Mouse (Mus musculus) adrenal gland, adult 8-10 months (tissue): ENCODE measurements around the gene Trpc5. TPM values are rescaled to one million over a fixed set of nuclear protein-coding genes. Genes with fewer than 3 reads are reported as not detected.

Experiments
- DNase-seq: peaks from one replicate; pipeline ENCODE4 v3.0.0; 2022
- total RNA-seq, 4 experiments: library from RNA; stranded (reverse); gene quantifications; 2 replicates each; pipeline ENCODE4 v1.2.4; 2022

Gene Trpc5
- 1 to 10 TPM; 3.1 to 4.6 (median 4.0) TPM for total RNA-seq

- DNase-seq, result no peak
These were observed at the start of gene Trpc5 for GRCm38 (mm10) chrX:144688142-144688206. Gene Trpc5 (minus strand): TSS chrX:144688180.

- no peak for DNase-seq
These were observed 28.4 kb upstream of the Trpc5 start for GRCm38 (mm10) chrX:144716330-144716729.

GRCm38 (mm10) chrX:144689859-144690181 is 1.8 kb upstream of the Trpc5 start:
- DNase-seq, result no peak

- DNase-seq, result no peak
These were observed 1.3 kb upstream of the Trpc5 start for GRCm38 (mm10) chrX:144689119-144689858.

- DNase-seq, result no peak
These were observed 483 bp upstream of the Trpc5 start, which contains the start of gene Rtl4 for GRCm38 (mm10) chrX:144688207-144689118. Gene Rtl4 (plus strand): TSS chrX:144688907.

GRCm38 (mm10) chrX:144687742-144688141 is 238 bp downstream of the Trpc5 start:
- DNase-seq, result no peak

GRCm38 (mm10) chrX:144652196-144652595 is 35.8 kb downstream of the Trpc5 start:
- DNase-seq, result no peak

- no peak for DNase-seq
These were observed 42.6 kb downstream of the Trpc5 start for GRCm38 (mm10) chrX:144645394-144645793.

- DNase-seq, result no peak
These were observed 43.2 kb downstream of the Trpc5 start for GRCm38 (mm10) chrX:144644756-144645155.

GRCm38 (mm10) chrX:144612753-144613152 is 75.2 kb downstream of the Trpc5 start:
- no peak for DNase-seq

GRCm38 (mm10) chrX:144536431-144536830 is 151.5 kb downstream of the Trpc5 start:
- no peak for DNase-seq

- no peak for DNase-seq
These were observed 161.9 kb downstream of the Trpc5 start for GRCm38 (mm10) chrX:144526042-144526441.

GRCm38 (mm10) chrX:144523239-144523638 is 164.7 kb downstream of the Trpc5 start:
- DNase-seq, result no peak

- no peak for DNase-seq
These were observed 196.6 kb downstream of the Trpc5 start for GRCm38 (mm10) chrX:144491394-144491793.

- DNase-seq, result no peak
These were observed 223.6 kb downstream of the Trpc5 start for GRCm38 (mm10) chrX:144464416-144464815.

GRCm38 (mm10) chrX:144456281-144456680 is 231.7 kb downstream of the Trpc5 start, which contains the start of gene Trpc5os:
Gene Trpc5os (plus strand): TSS chrX:144456581.
- no peak for DNase-seq

GRCm38 (mm10) chrX:144423848-144424247 is 264.1 kb downstream of the Trpc5 start:
- no peak for DNase-seq

- no peak for DNase-seq
These were observed 266.9 kb downstream of the Trpc5 start for GRCm38 (mm10) chrX:144421091-144421490.

GRCm38 (mm10) chrX:144420259-144420658 is 267.7 kb downstream of the Trpc5 start:
- DNase-seq, result no peak

GRCm38 (mm10) chrX:144408036-144408435 is 279.9 kb downstream of the Trpc5 start:
- no peak for DNase-seq

GRCm38 (mm10) chrX:144403526-144403925 is 284.5 kb downstream of the Trpc5 start:
- peak; percentile 24 for DNase-seq

GRCm38 (mm10) chrX:144374196-144374595 is 313.8 kb downstream of the Trpc5 start:
- no peak for DNase-seq

- DNase-seq, result no peak
These were observed 349.6 kb downstream of the Trpc5 start for GRCm38 (mm10) chrX:144338355-144338754.

GRCm38 (mm10) chrX:144337938-144338337 is 350.0 kb downstream of the Trpc5 start:
- no peak for DNase-seq
